Mouse (Mus musculus) gastrocnemius, adult 18-20 months (tissue): ENCODE data around the gene Npas4. TPM values are rescaled to one million over a fixed set of nuclear protein-coding genes. Genes with fewer than 3 reads are reported as not detected.
"Not testable (repeated sequence)": the region's sequence is repeated elsewhere in the genome, so short reads cannot be mapped to it uniquely, and the experiment has no call there.

Experiments used
- DNase-seq: peaks from one replicate; pipeline ENCODE4 v3.0.0; 2021; ENCODE audit warnings: low spot score
- long read RNA-seq, 2 experiments: library from polyadenylated mRNA; stranded (forward); transcript quantifications; one replicate each; pipeline ENCODE4 v2.0.0; 2021
- total RNA-seq, 2 experiments: library from RNA; stranded (reverse); gene quantifications; 2 replicates each; pipeline ENCODE4 v1.2.3; 2021

Gene Npas4
- total RNA-seq, result not detected
- long read RNA-seq, experiment 1, result 0 reads
- long read RNA-seq, experiment 2, result 0 reads

DNA sequence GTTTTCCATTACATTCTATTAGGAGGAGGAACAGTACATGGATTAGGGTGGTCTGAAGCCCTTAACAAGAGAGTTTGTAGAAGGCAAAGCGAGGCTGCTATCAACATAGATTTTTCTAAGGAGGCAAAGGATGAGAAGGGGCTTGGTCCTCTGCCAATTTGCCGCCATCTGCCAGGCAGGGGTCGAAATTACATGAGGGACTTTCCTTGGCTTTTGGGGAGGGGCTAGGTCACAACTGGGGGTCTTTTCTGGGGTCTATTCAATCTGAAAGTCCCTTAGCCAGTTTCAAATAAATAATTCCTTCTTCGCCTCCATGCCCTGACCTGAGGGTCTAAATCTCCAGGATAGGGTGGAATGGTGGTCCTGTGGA lies at the start of gene Npas4:
Gene Npas4 (minus strand): TSS at position 61 of the 370 bp plus-strand sequence.
- no peak for DNase-seq

GRCm38 (mm10) chr19:5039301-5040114 lies 49.4 kb upstream of the Npas4 start:
- no peak for DNase-seq

DNA sequence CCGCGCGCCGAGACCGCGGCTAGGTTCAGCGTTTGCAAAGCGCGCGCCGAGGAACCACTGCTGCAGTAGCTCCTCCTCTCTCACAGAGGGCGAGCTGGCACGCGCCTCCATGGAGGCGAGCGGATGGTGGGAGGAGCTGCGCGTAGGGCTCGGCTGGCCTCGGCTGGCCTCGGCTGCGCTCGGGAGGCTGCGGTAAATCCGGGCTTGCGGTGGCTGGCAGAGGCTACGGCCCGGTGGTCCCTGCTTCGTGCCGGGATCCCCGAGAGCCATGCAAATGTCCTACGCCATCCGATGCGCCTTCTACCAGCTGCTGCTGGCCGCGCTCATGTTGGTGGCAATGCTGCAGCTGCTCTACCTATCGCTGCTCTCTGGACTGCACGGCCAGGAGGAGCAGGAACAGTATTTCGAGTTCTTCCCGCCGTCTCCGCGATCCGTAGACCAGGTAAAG lies 48.6 kb upstream of the Npas4 start, which contains the start of the genes B4gat1 and AC124502.3:
Gene B4gat1 (plus strand): TSS at position 118 of the 448 bp plus-strand sequence.
Gene AC124502.3 (plus strand): TSS at position 183 of the 448 bp plus-strand sequence.
- peak; percentile 90 for DNase-seq

DNA sequence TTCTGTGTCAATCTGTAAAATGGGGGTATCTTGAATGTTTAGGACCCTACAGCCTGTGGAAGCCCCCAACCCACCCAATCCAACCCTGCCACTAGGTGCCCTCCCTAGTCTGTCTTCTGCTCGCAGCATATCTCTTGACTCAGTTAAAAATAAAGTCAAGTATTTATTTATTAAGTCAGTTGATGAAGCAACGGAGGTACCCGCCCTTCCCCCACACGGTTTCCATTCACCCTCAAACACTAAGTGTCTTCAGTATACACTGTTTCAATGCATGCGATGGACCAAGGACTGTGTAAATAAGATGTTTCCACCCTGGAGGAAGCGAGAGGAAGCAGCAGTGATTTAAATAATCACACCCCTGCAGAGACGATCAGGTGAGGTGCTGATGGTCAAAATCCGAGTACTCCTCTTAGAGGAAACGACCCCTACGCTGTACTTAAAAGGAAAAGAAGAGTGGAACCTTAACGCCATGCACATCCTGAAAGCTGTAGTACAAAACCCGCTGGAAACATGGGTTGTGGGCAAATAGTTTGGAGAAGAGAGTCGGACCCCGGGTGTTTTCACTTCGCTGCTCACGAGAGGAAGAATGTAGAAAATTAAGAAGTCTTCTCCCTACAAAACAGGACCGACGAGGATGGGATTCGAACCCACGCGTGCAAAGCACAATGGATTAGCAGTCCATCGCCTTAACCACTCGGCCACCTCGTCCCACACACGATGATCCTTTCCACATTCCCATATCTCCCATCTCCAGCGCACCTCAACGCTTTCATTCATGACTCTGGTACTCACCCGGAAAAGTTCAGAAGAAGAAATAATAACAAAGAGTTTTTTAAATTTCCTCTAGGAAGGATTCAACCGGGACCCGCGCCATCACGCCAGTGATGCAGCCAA lies 47.8 kb upstream of the Npas4 start:
- DNase-seq, result peak; percentile 69

DNA sequence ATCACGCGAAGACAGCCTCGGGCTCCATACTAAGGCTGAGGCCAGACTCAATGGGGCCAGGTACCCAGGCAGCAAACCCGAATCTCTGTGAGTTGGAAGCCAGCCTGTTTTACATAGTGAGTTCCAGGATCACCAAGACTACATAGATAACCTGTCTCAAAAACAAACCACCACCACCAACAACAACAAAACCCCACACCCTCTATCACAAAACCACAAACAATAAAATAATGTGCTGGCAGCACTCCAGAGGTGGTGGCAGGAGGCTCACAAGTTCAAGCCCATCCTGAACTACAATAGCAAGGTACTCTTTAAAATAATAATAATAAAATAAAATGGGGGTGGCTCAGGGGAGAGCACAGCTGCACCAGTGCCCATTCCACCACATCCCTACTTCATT lies 46.5 kb upstream of the Npas4 start:
- DNase-seq, result no peak

DNA sequence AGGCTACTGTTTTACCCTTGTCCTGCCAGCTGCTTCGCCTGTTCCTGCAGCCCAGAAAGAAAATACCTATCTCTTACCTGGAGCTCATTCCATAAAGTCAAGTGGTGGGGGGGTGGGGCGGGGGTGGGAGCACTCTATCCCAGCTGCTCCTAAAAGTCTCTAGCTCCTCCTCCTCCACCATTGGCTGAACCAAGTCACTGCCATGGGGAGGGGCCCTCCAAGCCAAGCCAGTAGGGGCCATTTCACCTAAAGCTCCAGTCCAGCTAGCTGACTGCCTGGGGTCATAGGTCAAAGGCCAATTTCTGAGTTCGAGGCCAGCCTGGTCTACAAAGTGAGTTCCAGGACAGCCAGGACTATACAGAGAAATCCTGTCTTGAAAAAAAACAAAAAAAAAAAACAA lies 42.6 kb upstream of the Npas4 start:
- no peak for DNase-seq

GRCm38 (mm10) chr19:5026111-5026510 lies 36.0 kb upstream of the Npas4 start:
- no peak for DNase-seq

GRCm38 (mm10) chr19:5023621-5024479 lies 33.7 kb upstream of the Npas4 start, which contains the start of gene Slc29a2:
Gene Slc29a2 (plus strand): TSS chr19:5023860.
- peak; percentile 95 for DNase-seq

GRCm38 (mm10) chr19:5021416-5021815 lies 31.3 kb upstream of the Npas4 start:
- DNase-seq, result no peak

DNA sequence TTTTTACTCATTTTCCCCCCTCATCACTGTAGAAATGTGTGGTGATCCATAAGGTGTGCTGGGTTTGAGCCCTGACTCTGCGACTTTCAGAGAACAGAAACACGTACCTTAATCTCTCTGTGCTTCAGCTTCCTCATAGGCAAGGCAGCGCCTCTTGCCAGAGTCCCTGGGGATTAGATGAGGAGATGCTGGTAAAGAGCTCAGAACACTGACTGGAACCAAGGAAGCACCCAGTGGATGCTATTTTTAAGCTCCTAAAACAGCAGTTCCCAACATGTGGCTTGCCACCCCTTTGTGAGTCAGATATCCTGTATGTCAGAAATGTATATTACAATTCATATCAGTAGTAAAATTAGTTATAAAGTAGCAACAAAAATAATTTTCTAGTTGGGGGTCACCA lies 28.1 kb upstream of the Npas4 start:
- DNase-seq, result no peak

GRCm38 (mm10) chr19:5017611-5018010 lies 27.5 kb upstream of the Npas4 start:
- DNase-seq, result no peak

DNA sequence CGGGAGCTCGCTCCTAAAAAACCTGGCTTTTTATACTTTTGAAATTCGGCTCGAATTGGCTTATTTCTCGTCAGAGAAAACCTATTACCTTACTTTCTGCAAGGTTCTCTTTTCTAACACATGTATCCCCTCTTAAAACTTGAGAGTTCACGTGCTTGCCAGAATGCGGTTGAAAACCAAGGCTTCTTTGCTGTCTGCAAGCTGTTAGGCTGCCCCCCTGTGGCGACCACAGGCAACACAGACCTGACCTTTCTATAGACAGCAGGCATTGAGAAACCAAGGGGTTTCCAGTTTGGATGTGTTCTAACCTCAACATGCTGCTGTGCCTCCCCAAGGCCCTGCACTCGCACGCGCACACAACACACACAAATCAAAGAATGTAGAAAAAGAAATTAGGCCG lies 26.7 kb upstream of the Npas4 start:
- DNase-seq, result peak; percentile 50

DNA sequence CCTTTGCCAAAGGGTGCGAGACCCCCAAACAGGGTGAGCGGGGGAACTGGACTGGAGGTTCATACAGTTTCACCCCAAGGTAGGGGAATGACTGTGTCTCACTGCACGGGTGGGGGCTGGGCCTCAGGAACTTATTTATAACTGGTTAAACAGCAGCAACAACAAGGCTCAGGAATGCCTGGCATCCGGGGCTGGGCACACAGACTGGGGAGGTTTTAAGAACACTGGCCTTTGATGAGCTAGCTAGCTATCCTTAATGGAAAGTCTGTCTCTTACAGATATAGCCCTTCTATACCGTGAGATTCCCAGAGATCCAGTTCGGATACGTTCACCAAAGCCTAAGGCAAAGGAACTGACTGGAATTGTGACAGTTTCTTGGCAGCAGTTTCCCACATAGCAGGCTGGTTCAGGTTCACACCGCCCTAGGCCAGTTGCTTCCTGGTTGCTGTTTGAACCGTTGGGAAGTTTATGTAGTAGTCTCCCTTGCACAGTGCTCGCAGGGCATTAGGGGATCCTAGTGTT lies 26.2 kb upstream of the Npas4 start:
- no peak for DNase-seq

DNA sequence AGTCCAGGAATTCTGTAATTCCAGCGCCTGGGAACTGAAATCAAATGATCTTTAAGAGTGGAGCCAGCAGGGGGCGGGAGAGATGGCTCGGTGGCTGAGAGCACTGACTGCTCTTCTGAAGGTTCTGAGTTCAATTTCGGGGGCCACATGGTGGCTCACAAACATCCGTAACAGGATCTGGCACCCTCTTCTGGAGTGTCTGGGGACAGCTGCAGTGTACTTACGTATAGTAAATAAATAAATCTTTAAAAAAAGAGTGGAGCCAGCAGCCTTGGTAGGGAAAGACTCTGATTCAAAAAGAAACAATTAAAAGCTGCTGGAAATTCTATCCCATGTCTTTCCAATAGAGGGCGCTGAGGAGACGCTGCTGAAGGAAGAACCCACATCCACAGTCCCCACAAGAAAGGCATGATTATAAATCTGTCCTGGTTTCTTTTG lies 24.9 kb upstream of the Npas4 start:
- DNase-seq, result no peak

GRCm38 (mm10) chr19:5013138-5013537 lies 23.0 kb upstream of the Npas4 start:
- DNase-seq, result no peak

DNA sequence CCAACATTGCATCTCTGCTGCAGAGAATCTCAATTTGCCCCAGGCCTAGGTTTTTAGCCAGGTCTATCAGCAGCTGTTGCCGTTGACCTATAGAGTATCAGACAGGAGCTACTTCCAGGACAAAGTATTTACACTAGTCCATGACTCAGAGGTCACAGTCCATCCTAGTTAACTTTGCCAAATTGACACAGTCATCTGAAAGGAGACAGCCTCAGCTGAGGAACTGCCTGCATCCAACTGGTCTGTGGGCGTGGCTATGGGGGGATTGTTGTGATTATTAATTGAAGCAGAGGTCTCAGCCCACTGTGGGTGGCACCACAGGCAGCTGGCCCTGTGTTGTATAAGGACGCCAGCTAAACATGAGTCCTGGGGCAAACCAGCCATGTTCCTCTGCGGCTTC lies 14.8 kb upstream of the Npas4 start:
- no peak for DNase-seq

GRCm38 (mm10) chr19:5003644-5004043 lies 13.5 kb upstream of the Npas4 start:
- DNase-seq, result not testable (repeated sequence)

GRCm38 (mm10) chr19:5001666-5002406 lies 11.7 kb upstream of the Npas4 start:
- peak; percentile 76 for DNase-seq

DNA sequence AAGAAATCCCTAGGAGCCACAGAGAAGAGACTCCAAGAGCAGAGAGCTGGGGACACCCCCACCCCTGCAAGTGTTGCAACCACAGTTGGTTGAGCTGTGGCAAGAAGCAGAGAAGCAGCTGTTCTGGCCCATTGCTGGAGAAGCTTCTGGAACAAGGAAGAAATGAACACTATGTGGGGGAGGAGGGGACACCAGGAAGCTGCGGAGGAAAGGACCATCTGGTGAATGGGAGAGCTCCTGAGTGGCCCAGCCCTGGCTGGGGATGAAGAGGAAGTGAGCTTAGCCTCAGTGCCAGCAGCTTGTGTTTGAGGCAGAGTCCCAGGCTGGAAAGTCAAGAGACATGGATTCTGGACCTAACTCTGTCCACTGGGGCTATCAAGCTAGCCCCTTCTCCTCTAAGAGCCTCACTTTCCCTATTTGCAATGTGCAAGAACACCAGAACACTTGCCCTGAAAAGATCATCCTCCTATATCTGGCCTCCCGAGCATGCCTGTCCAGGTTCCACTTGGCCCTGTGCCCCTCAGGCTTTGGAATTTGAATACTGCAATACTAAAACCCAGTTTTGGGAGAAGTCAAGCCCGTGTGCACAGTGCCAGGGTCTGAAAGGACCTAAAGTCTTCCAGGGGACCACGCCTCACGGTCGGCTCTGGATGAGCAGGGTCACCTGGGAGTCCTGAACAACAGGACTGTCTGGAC lies 9.5 kb upstream of the Npas4 start:
- no peak for DNase-seq
